Mouse (Mus musculus) adrenal gland, adult (tissue): ENCODE data around the gene Ccdc36.

Experiments
- DNase-seq, 2 experiments: peaks; one replicate each; pipeline ENCODE4 v3.0.0; 2022 to 2023; ENCODE audit warnings: low spot score in 1 of 2; ENCODE audit not compliant: inconsistent age in 2 of 2

Gene Ccdc36

DNA sequence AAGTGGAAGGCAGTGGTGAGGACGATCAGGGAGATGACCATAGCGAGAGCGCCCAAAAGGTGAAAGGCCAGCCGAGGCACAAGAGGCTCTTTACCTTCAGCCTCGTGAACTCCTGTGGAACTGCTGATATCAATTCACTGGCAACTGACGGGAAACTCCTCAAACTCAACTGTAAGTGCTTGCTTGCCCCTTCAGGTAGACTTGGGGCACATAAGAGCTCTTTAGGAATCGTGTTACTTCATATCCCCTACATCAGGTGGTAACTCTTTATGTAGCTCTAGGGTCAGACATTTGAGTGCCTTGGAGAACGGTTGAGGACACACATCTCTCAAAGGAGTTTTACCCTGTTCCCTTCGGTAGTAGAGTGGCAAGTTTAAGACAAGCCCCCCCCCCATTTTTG, 46.9 kb downstream of the Ccdc36 start:
- no peak for DNase-seq

DNA sequence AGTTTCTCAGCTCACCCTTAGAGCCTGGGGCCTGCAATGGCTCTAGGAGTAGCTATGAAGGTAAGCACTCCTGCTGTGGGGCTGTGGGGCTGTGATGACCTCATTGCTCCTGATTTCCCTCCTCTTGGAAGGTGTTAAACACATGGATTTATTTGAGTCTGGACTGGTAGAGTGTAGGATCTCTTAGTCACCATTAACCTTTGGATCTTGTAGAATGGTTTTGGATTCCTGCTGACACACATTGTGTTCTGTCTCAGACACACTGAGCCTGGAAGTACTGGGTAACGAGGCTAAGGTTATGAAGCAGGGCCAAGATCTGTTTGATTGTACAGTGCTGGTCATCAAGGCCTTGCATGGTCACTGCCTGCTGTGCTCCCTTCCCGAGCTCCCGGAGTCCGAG, 49.0 kb downstream of the Ccdc36 start:
- no peak for DNase-seq

DNA sequence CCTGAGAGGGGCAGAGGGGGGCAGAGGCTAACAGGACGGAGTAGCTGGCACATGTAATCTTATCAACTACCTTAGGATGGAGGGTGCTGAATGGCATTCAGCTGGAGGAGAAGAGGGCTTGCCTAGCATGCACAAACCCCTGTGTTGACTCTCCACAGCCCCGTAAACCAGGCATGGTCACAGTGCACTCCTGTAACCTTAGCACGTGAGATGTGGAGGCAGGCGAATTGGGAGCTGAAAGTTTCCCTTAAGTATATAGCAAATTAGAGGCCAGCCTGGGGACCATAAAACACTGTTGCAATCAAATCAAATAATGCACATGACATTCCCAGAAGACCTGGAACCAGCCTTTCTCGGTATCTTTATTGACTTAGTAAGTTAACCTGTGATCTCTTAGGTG, 49.5 kb downstream of the Ccdc36 start:
- no peak for DNase-seq

DNA sequence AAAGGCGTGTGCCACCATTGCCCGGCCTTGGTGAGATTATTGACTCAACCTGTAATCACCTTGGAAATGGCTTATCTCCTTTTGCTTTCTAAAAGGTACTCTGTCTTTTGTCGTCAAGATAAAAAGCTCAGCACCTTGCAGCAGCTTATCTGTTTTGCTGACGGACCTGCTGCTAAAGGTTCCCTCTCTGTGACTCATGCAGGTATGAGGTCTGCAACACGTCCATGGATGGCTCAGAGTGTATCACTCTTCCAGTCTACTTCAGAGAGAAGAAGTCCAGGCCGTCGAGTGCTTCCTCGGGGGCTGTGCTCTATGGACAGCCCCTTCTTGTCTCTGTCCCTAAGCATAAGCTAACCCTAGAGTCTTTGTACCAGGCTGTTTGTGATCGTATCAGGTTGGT, 50.0 kb downstream of the Ccdc36 start:
- no peak for DNase-seq
